Mouse (Mus musculus) liver, embryonic 14 days (tissue): ENCODE data around the gene Ano7. TPM values are rescaled to one million over a fixed set of nuclear protein-coding genes. Genes with fewer than 3 reads are reported as not detected.

Source experiments
- polyA plus RNA-seq: library from polyadenylated mRNA; depleted of rRNA; stranded (reverse); fragments of >200 nt; gene quantifications from 2 replicates; pipeline ENCODE4 v1.2.3, GENCODE M21; 2012; rRNA removed

Ano7 gene
- 0.08 and 0.17 TPM in 2 replicates for polyA plus RNA-seq

GRCm38 (mm10) chr1:93373665-93374064 lies at the start of gene Ano7:
Ano7 (plus strand) TSS chr1:93373930.

GRCm38 (mm10) chr1:93342648-93343503 lies 30.9 kb upstream of the Ano7 start, which contains the start of the genes Ppp1r7 and Pask:
Ppp1r7 (plus strand) TSS chr1:93342854.
Pask (minus strand) TSS chr1:93343482.

Other genes with a start within 250 kb of the Ano7 start
- 2.5 and 2.9 TPM in 2 replicates for gene Agxt, start 238.7 kb upstream of the Ano7 start, polyA plus RNA-seq
- gene 2310007B03Rik, start 213.0 kb upstream of the Ano7 start, polyA plus RNA-seq: 0.12 TPM in 2 replicates
- gene Crocc2, start 205.2 kb upstream of the Ano7 start, polyA plus RNA-seq: 0.01 TPM in 2 replicates
- 0.29 and 0.31 TPM in 2 replicates for gene Sned1, start 138.1 kb upstream of the Ano7 start, polyA plus RNA-seq
- 7.2 and 7.7 TPM in 2 replicates for gene Mterf4, start 68.0 kb upstream of the Ano7 start, polyA plus RNA-seq
- gene Ppp1r7, start 31.1 kb upstream of the Ano7 start, polyA plus RNA-seq: 7.4 and 9.4 TPM in 2 replicates
- 6.2 and 6.8 TPM in 2 replicates for gene Pask, start 30.4 kb upstream of the Ano7 start, polyA plus RNA-seq
- 45.4 and 51.7 TPM in 2 replicates for gene Hdlbp, start 104.9 kb downstream of the Ano7 start, polyA plus RNA-seq
- gene Farp2, start 138.1 kb downstream of the Ano7 start, polyA plus RNA-seq: 0.69 and 0.77 TPM in 2 replicates